Mouse (Mus musculus) brain, embryonic 14.5 days (tissue): ENCODE results near the gene Lamb3.

Experiments
- CTCF ChIP-seq: fragments of 200-500 bp; IDR thresholded peaks from 2 replicates; pipeline ENCODE4 v1.5.1; 2012; ENCODE audit warnings: inconsistent platforms, mild to moderate bottlenecking, moderate library complexity, borderline replicate concordance; ENCODE audit not compliant: insufficient read depth, insufficient read length; ENCODE audit errors: extremely low read depth
- POLR2A ChIP-seq: fragments of 200-500 bp; IDR thresholded peaks from 2 replicates; pipeline ENCODE4 v1.6.1; 2012; ENCODE audit warnings: mild to moderate bottlenecking, inconsistent platforms, borderline replicate concordance; ENCODE audit not compliant: poor library complexity, insufficient read depth, insufficient read length, severe bottlenecking; ENCODE audit errors: extremely low read depth

GRCm38 (mm10) chr1:193226114-193226513 is 18.6 kb downstream of the Lamb3 start:
- TF ChIP-seq CTCF = no peak
- no peak for TF ChIP-seq POLR2A
